Mouse (Mus musculus): Measurements from ENCODE around the gene Scamp4. TPM values are rescaled to one million over a fixed set of nuclear protein-coding genes. Genes with fewer than 3 reads are reported as not detected.
A peak's percentile ranks its signal among the peaks of the same experiment; 100 is the strongest.
"Not testable (repeated sequence)": the region's sequence is repeated elsewhere in the genome, so short reads cannot be mapped to it uniquely, and the experiment has no call there.

The Scamp4 gene
- total RNA-seq, 4 experiments from 2014 or later, result 38.8 to 46.5 (median 43.1) TPM

DNA sequence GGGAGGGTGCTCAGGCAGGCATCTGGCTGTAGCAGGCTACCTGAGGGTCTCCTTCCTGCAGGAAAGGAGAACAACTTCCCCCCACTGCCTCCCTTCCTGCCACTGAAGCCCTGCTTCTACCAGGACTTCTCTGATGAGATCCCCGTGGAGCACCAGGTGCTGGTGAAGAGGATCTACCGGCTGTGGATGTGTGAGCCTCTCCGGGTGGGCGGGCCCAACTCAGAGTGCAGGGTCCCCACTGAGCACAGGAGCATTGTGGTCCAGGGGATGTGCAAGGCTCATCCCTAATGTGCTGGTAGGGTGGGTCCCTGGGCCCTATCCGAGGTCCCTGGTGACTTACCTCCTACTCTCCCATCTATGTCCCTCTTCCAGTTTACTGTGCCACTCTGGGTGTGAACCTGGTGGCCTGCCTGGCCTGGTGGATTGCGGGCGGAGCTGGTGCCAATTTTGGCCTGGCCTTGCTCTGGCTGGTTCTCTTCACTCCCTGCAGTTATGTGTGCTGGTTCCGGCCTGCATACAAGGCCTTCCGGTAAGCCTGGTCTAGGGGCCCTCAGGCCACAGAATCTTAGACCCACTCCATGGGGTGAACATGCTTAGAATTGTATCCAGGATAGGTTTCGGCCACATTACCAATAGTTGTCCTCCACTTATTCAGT, 6.7 kb downstream of the Scamp4 start:
- no peak for DNase-seq (ENCODE audit: low spot score in 2 of 2)

DNA sequence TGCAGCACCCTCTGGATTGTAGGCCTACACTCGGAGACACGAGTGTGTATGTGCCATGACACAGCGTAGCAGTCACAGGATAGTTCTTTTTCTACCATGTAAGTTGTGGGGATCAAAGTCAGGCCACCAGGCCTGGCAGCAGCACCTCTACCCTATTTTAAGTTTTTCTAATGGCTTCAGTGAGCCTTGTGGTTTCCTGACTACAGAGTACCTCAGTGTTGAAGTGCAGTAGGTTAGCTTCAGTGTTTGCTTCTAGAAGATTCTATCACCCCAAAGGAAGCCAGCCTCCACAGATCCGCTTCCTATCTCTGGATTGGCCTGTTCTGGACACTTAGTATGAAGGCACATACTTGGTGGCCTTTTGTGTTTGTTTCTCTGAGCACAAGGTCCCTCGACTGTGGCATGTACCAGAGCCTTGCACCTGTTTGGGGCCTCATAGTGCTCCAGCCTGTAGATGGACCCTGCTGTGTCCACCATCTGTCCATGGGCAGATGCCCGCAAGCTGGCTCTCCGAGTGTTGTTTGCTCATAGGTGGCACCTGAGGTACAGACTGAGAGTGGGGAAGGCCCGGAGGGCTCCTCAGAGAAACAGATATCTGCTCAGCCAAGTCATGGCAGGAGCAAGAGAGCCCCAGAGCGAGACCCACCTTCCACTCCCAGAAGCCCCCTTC, 7.6 kb downstream of the Scamp4 start:
- DNase-seq (ENCODE audit: low spot score in 2 of 2), result no peak

DNA sequence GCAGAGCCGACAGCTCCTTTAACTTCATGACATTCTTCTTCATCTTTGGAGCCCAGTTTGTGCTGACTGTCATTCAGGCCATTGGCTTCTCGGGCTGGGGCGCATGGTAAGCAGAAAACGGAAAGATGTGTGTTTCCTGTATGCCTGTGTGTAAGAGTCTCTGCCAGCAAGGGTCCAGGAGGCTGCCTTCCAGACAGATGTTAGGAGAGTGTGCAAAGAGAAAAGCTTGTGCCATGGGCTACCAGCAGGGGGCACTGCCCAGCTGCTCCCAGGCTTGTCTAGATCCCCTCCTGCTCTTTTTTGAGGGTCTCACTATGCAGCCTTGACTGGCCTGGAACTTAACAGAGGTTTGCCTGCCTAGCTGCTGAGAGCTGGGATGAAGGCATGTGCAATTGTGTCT, 8.4 kb downstream of the Scamp4 start:
- DNase-seq (ENCODE audit: low spot score in 2 of 2), result no peak

DNA sequence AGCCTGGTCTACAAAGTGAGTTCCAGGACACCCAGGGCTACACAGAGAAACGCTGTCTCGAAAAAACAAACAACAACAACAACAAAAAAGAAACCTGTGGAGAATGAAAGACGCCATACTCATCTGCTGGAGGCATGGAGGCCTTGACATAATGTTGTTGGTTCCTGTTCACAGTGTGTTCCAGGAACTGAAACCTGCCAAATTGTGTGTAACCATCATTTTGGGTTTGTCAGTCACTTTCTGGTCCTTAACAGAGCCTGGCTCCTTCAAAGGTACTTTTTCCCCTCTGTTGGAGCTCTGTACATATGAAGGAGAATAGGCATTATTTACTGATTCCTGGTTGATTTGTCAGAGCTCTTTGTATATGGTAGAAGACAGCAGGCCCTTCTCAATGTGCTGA, 9.2 kb downstream of the Scamp4 start:
- DNase-seq (ENCODE audit: low spot score in 2 of 2), result no peak

DNA sequence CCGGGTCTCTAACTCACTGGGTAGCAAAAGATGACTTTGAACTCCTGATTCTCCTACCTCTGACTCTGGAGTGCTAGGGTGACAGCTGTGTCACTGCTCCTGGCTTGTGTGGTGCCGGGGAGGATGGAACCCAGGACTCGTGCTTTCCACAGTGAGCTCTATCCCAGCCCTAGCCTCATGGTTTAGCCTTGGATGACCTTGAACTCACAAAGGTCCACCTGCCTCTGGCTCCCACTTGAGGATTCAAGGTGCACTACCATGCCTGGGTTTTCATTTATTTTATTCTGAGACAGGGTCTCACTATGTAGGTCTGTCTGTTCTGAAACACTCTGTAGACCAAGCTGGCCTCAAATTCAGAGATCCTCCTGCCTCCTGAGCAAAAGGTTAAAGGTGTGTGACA, 11.1 kb downstream of the Scamp4 start:
- DNase-seq (ENCODE audit: low spot score in 2 of 2), result no peak

DNA sequence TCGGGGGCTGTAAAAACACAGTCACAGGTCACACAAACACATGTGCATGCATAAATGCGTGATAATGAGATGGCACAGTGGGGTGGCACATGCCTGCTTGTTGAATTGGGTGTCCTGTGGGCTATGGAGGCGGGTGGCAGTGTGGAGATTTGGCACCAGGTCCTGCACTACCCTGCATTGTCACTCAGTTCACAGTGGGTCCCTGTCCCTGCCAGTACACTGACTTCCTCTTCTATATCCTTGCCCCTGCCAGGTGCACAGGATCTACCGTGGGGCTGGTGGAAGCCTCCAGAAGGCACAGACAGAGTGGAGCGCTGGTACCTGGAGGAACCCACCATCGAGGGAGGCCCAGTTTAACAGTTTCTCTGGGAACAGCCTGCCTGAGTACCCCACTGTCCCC, 11.7 kb downstream of the Scamp4 start:
- no peak for DNase-seq (ENCODE audit: low spot score in 2 of 2)

DNA sequence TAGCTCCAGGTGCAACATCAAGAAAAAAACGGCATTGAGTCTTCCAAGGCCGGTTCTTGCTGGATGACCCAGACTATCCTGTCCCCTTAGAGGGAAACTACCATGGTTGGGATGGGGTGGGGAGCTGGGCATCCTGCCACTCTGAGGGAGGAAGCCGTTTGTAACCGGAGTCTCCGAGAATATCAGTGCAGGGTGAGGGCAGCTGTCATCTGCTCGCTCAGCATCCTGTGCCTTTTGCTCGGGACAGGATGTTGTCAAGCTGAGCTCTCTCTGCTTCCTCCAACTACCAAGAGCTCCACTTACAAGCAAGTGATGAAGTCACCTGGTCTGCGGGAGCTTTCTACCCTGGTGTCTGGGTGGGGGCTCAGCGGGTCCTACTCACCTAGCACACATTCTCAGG, 15.5 kb downstream of the Scamp4 start:
- no peak for DNase-seq (ENCODE audit: low spot score in 2 of 2)

DNA sequence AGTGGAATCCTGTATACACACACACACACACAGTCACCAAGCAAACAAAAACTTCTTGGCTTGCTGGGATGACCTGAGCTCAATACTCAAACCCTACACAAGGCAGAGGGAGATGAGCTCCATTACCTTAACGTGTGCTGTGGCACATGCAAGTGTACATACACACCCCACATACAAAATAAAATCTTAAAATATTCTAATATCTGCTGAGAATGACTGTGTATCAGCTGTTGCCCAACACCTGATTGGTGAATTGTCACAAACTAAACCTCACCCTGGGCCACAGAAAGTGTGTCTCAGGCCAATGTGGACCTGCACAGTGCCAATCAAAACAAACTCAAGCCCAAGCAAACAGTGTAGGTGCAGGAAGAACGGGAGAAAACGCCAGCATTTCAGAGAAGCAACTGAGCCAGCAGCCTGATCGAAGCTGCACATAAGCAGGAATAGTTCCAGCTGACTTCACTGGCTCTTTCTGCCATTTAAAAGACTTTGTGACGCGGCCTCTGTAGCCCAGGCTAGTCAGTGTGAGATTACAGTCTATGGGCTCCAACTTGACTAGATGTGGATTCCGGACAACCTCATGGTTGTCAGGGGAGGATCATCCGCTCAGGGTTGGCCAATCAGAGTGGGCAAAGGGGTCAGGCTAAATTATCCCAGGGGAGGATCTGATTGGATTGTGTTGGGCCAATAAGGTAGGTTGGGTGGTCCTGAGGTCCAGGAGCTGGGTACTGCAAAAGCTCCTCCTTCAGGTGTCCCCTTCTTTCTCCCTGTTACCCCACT, 17.0 kb downstream of the Scamp4 start:
- DNase-seq (ENCODE audit: low spot score in 2 of 2), result no peak

DNA sequence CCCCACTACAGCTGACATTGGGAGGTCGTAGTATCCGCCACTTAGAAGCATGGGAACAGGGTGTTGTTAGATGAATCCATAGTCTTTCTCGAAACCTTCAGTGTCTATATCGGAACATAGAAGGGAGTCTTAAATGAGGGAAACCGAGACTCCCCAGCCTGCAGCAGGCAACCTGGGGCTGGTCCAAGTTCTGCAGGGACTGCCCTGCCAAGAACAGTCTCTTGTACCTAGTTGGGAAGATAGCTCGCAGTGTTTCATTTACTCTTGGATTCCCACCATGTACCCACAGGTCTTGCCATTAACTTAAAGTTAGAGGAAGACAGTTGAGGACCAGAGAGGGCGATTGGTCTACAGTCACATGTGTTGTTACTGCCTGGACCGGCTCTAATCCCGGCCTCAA, 17.7 kb downstream of the Scamp4 start:
- no peak for DNase-seq (ENCODE audit: low spot score in 2 of 2)

DNA sequence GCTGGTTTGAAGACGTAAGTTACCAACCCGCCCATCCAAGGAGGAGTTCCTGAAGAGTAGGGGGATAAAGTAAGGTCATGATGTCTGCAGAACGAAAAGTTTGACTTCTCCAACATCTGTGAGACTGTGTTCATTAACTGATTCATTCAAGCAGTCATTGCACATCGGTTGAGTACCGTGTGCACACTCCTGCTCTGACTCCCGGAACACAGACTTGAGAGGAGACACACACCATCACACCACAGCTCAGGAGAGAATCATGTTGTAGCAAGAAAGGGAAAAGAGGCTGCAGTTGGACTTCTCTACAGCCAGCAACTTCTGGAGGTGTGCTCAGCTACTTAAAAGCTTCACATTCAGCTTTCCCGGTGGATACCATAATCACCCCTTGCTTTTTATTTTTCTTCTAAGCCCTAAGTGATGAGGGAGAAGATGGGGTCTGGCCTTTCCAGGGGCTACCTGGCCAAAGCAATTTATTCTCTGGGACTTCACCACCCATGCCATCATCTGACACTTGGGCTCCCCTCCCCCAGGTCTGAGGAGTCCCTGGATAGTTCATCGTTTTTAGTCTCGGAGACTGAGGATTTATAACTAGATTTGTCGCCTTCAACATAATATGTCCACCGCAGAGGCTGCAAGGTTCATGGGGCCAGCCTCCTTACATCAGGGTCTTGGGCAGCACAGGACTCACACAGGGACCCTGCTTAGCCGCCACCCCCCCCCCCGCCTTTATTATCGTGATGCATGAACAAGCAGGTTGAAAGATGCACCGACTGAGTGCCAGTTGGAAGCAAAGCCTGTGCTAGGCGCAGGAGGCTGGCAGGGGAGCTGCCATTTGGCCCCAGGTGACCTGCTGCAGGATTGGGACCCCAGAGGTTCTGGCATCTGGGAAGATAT, 18.4 kb downstream of the Scamp4 start:
- DNase-seq (ENCODE audit: low spot score in 2 of 2), result no peak

DNA sequence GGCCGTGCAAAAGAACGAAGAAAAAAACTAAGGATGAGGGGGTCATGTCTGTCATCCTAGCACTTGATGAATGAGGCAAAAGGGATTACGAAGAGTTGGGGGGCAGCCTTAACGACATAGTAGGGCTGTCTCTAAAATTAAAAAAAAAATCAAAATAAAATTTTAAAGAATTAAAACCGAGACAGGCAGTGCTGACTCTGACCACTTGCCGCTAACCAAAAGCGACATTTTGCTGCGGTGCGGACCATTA, 18.9 kb downstream of the Scamp4 start:
- DNase-seq (ENCODE audit: low spot score in 2 of 2), result no peak

DNA sequence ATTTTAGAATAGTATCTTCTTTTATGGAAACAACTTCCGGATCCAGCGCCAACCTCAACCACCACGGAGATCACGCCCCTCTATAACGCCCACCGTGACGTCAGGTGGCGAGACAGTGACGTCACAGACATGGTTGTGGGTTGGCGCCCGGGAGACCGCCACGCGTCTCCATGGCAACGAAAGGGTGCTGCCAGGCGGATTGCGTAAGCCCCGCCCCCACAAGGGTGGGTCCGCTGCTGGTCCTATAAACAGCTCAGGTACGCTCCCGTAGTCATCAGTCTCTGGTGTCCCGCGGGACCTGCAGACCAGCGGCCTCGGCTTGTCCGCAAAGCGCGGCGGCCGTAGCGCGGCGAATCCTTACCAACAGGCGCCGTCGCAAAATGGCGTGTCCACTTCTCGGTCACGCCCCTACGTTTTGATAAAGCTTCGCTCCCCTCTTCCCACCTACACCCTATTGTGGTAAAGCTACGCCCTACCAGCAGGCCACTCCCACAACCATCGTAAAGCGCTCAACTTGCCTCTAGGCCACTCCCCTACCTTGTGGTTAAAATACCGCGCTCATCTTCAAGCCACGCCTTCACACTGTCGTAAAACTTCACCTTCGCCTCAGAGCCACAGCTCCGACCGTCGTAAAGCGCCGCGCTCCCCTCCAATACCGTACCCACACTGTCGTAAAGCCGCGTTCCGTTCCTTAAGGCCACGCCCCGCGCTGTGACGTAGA, 19.4 kb downstream of the Scamp4 start:
- peak; percentile 98 to 100 for DNase-seq (ENCODE audit: low spot score in 2 of 2)

DNA sequence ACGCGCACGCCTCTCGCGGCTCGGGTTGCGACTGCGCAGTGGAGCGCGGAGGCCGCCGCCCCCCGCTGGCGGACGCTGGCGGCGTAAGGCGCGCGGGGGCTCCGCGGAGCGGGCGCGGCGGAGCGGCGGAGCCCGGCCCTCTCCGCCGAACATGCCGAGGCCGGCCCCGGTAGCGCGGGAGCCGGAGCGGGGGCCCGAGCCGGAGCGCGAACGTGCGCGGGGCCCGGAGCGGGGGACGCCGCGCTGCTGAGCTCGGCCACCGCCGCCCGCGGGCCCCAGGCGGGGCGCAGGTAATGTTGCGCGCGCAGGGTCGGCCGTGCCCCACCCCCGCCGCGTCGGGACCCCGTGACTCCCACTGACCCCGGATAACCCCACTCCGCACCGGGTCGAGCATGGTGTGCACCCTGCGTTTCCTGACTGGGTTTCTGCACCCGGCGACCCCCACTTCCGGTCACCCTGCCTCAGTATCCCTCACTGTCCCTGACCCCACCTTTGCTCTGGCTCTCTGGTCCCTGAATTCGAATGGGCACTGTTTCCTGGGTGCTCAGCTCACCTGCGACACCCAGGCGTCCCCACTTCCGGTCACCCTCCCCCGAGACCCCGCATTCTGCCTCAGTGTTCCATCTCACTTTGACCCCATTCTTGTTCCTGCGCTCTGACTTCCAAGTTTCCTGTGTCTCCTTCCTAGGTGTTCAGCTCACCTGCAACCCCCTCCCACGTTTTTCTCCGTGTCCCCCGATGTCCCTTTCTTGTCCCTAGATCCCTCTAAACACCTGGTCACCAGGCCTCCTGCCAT, 20.2 kb downstream of the Scamp4 start, which contains the start of gene Csnk1g2:
Gene Csnk1g2 (plus strand): TSS at position 178 of the 796 bp plus-strand sequence.
- peak in 1 of 2 experiments; percentile 61 for DNase-seq (ENCODE audit: low spot score in 2 of 2)

DNA sequence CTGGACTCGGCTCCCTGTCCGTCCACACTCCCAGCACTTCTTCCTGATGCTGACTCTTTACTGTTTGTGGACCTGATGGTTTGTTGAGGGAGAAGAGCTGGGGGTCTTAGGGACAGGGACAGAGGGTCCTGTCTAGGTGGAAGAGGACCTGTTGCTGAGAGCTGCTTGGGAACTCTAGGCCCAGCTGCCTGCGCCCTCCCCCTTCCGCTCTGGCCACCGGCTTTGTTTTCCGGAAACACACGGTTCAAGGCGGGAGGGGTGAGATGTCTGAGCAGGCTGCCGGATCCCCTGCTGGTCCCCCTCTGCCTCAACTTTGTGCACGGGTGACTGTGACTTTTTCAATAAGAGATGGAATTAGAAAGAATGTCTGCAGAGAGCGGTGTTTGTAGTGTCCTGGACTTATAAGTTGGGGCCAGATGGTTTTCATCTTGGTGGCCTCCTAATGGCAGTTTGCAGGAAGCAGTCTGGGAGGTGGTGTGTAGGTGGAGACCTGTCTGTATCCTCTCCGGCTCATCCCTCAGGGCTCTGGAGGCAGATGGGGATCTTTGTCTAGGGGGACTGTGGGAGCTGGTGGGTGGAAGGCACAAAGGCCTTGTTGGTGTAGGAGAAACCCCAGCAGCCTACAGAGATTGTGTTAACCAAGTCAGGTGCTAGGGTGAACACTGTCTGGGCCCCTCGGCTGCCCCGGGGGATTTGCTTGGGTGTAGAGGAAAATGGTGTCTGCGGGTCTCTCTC, 21.0 kb downstream of the Scamp4 start:
- no peak for DNase-seq (ENCODE audit: low spot score in 2 of 2)

DNA sequence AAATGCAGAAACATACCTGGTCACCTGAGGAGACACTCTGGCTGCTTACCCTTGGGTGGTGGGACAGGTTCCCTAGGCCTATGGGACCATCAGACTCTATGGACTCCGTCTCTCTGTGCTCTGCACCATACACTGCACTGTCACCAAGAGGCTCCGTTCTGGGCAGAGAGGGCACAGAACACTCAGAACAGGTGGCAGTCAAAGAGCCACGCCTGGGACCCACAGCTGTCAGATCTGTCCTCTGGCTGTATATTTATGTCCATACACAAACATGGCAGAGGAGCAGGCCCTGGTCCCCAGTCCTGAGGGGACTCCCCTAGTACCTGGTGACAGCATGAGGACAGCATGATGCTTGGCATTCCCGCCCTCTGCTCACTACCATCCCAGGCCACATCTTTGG, 23.1 kb downstream of the Scamp4 start:
- no peak for DNase-seq (ENCODE audit: low spot score in 2 of 2)

DNA sequence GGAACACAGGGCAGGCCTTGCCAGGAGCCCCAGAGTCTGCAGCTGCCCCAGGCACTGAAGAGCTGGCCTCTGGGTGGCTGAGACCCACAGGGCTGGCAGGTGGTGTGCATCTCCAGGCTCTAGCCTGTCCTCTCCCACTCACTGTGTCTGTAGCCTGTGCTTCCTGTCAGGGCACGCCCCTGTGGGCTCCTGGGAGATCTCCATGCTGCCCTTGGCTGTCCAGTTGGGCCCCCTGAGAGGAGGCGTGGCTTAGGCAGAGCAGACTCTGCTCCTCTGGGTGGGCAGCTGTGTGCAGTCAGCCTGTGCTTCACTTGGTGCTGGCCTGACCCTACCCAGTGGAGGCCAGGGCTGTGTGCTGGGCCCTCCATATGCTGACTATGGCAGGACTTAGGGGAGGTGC, 25.0 kb downstream of the Scamp4 start:
- no peak for DNase-seq (ENCODE audit: low spot score in 2 of 2)

DNA sequence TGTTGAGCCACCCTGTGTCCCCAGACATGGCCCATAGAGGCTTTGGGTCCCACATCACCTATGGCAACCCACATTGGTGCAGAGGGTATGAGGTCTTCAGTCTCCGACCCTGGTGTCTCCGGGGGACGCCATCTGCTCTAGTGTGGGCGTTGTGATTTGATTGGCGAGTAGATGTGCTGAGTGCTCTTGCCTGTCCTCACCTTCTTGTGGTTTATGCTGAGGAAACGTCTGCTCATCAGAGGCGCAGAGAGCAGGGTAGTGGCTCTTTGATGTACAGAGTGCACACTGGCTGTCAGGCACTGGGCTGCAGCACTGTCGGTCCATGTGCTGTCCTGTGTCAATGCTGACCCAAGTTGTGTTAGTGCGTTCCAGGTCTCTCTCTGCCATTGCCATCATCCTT, 26.3 kb downstream of the Scamp4 start:
- no peak for DNase-seq (ENCODE audit: low spot score in 2 of 2)

DNA sequence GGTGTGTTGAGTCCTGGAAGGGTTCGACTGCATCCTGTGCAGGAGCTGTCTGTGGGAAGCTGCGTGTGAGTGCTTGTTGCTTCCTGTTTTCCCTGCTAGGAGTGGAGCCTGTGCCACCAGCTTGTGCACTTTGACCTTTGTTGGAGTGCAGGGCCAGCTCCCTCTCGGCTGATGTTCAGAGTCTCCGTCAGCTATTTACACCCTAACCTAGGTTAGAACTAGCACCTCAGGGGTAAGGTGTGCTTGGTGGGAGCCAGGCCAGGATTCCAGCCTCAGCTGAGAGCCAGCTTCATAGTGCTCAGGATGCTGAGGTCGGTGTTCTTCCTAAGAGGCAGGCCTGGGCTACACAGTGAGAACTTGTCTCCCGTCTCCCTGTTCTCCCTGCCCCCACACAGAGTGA, 32.7 kb downstream of the Scamp4 start:
- no peak for DNase-seq (ENCODE audit: low spot score in 2 of 2)

DNA sequence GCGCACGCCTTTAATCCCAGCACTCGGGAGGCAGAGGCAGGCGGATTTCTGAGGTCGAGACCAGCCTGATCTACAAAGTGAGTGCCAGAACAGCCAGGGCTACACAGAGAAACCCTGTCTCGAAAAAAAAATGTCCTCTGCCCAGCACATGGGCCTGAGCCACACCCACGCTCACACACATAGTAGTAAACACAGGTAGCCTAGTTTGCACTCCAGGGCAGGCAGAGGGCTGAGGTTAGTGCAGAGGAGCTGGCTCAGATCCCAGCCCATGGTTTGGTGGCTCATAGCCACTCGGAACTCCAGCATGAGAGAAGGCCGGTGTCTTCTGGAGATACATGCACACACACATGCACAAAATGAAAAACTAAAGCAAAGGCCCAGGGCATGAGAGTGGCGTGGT, 44.3 kb downstream of the Scamp4 start:
- DNase-seq (ENCODE audit: low spot score in 2 of 2), result no peak

DNA sequence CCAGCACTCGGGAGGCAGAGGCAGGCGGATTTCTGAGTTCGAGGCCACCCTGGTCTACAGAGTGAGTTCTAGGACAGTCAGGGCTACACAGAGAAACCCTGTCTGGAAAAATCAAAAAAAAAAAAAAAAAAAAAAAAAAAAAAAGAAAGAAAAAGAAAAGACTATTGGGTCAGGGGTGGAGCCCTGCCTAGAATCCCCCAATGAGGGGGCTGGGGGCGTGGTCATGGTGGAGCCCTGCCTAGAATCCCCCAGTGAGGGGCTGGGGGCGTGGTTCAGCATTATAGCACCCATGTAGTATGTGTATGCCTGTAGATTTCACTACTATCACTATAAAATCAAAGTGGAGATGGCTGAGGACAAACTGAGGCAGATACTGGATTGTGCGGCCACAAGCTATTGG, 47.2 kb downstream of the Scamp4 start:
- not testable (repeated sequence) for DNase-seq (ENCODE audit: low spot score in 2 of 2)
